Mouse (Mus musculus): Measurements from ENCODE around the gene Gpr176.

The Gpr176 gene

GRCm38 (mm10) chr2:118372901-118373571, at the start of gene Gpr176:
TSS of gene Gpr176 (minus strand) at chr2:118373419.
- DNase-seq, result peak in 1 of 2 experiments; percentile 43

GRCm38 (mm10) chr2:118422385-118422784, 49.2 kb upstream of the Gpr176 start:
- peak; percentile 14 to 51 for DNase-seq

GRCm38 (mm10) chr2:118421951-118422350, 48.7 kb upstream of the Gpr176 start:
- no peak for DNase-seq

- DNase-seq, result no peak
Measured at GRCm38 (mm10) chr2:118418076-118418475, 44.9 kb upstream of the Gpr176 start.

GRCm38 (mm10) chr2:118415601-118416355, 42.6 kb upstream of the Gpr176 start:
- no peak for DNase-seq

GRCm38 (mm10) chr2:118412821-118413220, 39.6 kb upstream of the Gpr176 start:
- DNase-seq, result no peak

- DNase-seq, result no peak
Measured at GRCm38 (mm10) chr2:118408336-118408895, 35.2 kb upstream of the Gpr176 start.

- no peak for DNase-seq
Measured at GRCm38 (mm10) chr2:118406811-118407210, 33.6 kb upstream of the Gpr176 start.

- DNase-seq, result no peak
Measured at GRCm38 (mm10) chr2:118405568-118405967, 32.3 kb upstream of the Gpr176 start.

GRCm38 (mm10) chr2:118404336-118404735, 31.1 kb upstream of the Gpr176 start:
- DNase-seq, result no peak

- DNase-seq, result no peak
Measured at GRCm38 (mm10) chr2:118401834-118402727, 28.9 kb upstream of the Gpr176 start.

- peak; percentile 29 to 44 for DNase-seq
Measured at GRCm38 (mm10) chr2:118399751-118400150, 26.5 kb upstream of the Gpr176 start.

- DNase-seq, result no peak
Measured at GRCm38 (mm10) chr2:118391201-118391600, 18.0 kb upstream of the Gpr176 start.

- no peak for DNase-seq
Measured at GRCm38 (mm10) chr2:118390072-118390471, 16.9 kb upstream of the Gpr176 start.

- DNase-seq, result no peak
Measured at GRCm38 (mm10) chr2:118389569-118389968, 16.4 kb upstream of the Gpr176 start.

- peak; percentile 100 for DNase-seq
Measured at GRCm38 (mm10) chr2:118388341-118389335, 15.4 kb upstream of the Gpr176 start, which contains the start of gene Eif2ak4. TSS of gene Eif2ak4 (plus strand) at chr2:118388618.

- DNase-seq, result no peak
Measured at GRCm38 (mm10) chr2:118383387-118383786, 10.2 kb upstream of the Gpr176 start.

- no peak for DNase-seq
Measured at GRCm38 (mm10) chr2:118379756-118380155, 6.5 kb upstream of the Gpr176 start.

GRCm38 (mm10) chr2:118375931-118376330, 2.7 kb upstream of the Gpr176 start:
- no peak for DNase-seq

GRCm38 (mm10) chr2:118375522-118375921, 2.3 kb upstream of the Gpr176 start:
- no peak for DNase-seq

GRCm38 (mm10) chr2:118373572-118374279, 507 bp upstream of the Gpr176 start:
- peak; percentile 47 to 75 for DNase-seq
